Mouse (Mus musculus) spleen, postnatal 14 days (tissue): ENCODE results near the gene F2rl3.
A peak's percentile ranks its signal among the peaks of the same experiment; 100 is the strongest.

Experiments
- DNase-seq, 2 experiments: peaks; one replicate each; pipeline ENCODE4 v3.0.0; 2021 to 2022; ENCODE audit warnings: low spot score in 2 of 2

Gene F2rl3

DNA sequence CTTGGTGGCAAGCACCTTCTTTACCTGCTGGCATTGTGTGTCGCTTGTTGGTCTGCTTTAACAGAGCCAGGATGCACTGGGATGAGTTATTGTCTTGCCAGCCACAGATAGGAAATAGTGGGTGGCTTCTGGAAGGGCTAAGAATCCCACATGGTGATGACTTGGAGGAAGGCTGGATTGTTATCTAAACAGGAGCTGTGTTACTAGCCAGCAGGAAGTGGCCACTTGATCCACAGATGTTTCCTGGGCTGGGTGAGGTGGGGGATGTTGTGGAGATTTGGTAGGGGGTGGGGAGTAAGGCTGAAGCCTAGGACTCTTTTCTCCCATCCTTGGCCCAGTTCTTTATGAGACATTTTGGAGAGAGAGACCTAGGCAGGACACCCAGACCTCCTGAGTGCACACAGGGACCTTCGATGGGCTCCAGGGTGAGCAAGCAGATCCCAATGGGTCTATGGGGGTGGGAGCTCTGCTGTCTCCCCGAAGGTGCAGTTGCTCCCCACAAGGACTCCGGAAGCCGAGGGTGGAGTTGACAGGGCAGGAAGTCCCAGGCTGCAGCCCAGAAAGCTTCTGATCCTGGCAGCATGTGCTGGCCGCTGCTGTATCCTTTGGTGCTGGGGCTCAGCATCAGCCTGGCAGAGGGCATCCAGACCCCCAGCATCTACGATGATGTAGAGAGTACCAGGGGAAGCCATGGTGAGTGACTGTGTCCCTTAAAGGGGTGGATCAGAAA lies at the start of gene F2rl3:
TSS of gene F2rl3 (plus strand) at position 559 of the 730 bp plus-strand sequence.
- DNase-seq = no peak

DNA sequence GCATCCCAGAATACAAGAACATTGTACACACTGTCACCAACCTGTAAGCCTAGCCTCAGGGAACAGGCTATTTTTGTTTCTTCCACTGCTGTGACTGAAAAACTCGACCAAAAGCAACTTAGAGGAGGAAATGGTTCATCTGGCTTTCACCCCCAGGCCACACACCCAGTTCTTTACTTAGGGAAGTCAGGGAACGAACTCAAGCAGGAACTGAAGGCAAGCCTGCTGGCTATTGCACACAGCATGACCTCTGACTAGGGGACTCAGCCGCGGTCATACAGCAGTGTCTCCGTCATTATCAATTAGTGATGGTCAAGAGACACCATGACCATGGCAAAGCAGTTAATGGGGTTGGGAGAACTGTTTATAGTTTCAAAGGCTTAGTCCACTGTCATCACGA lies 49.1 kb upstream of the F2rl3 start:
- no peak for DNase-seq

DNA sequence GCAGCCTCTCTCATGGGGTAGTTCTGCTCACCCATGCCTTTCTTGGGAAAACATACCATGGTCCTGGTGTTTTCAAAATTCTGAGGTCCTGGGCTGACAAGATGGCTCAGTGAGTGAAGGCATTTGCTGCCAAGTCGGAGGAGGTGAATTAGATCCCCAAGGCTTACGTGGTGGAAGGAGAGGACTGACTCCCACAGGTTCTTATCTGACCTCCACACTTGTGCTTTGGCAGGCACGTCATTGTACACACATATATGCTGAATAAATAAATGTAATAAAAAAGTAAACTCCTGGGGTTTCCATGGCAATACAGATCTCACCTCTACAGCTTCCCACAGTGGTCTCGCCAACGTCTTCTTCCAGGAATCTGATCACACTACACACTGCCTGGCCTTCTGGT lies 45.1 kb upstream of the F2rl3 start:
- DNase-seq = no peak

DNA sequence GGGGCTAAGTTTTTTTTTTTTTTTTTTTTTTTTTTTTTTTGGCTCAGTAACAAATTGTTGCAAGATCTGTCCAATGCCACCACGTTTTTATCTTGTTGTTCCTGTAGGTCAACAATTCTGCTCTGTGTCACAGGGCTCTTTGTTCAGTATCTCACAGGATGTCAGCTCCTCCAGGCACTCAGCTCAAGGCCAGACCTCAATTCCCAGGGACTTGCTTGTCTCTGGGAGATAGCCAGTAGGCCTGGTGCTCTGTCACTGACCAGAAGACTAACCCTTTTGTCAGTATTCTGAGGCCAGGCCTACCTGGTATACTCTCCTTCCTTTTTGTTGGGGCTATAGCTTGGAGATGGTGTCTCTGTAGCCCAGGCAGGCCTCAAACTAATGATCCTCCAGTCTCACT lies 41.1 kb upstream of the F2rl3 start:
- DNase-seq = no peak

DNA sequence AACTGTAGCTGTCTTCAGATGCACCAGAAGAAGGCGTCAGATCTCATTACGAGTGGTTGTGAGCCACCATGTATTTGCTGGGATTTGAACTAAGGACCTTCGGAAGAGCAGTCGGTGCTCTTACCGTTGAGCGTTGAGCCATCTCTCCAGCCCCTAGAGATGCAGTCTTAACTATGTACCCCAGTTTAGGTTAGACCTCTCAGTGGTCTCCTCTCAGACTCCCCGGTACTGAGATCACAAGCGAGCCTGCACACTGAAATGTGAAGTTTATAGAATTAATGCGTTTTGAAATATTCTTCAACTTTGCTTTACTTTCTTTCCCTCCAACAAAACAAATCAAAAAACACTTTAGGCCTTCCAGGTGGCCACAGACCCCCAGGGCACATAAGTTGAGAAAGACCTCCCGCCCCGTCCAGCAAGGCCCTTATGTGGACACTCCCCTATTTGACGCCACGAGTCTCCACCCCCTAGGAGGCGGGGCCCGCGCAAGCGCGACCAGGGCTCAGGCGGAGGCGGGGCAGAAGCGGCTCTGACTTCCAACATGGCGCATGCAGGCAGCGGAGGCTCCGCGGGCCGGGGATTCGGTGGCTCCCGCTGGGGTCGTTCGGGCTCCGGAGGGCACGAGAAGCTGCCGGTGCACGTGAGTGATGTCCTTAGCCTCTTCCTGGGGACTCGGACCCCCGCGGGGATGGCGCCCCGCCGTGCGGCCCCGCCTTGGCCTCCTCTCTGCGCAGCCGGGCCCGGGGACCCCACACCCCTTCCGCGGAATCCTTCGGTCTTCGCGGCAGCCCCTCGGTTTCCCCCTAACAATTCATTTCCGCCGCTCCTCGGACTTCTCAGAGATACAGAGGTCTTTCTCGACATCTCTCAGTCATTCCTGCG lies 38.7 kb upstream of the F2rl3 start, which contains the start of gene Sin3b:
TSS of gene Sin3b (plus strand) at position 517 of the 882 bp plus-strand sequence.
- peak; percentile 93 to 96 for DNase-seq

DNA sequence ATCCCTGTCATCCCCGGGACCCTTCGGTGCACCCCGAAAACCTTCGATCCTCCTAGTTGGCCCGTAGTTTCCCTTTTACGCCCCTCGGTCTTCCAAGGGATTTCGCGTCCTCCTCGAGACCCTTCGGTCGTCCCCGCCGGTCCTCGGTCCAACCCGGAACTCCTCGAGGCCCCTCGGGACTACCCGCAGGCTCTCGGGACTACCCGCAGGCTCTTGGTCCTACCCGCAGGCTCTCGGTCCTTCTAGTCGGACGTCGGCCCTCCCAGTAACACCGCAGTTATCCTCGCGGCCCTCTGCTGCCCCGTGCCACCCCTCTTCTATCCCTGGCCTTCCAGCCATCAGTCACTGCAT lies 38.1 kb upstream of the F2rl3 start:
- DNase-seq = peak in 1 of 2 experiments; percentile 7

DNA sequence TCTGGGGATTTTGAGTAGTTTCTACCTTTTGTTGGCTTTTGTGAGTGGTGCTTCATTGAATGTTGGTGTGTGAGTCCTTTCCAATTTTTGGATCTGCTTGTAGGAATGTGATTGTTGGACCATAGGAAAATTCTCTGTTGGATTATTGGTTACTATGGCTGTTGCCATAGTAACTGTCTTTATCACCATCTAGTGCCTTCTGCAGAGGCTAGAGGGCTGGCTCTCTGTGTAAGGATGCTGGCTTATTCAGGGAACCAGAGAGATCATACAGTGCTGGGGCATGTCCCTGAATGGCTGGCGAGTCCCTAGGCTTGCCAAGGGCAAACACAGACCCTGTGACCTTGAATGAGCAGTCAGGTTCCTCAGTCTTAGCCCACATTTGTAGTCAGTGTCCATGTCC lies 33.0 kb upstream of the F2rl3 start:
- DNase-seq = no peak

DNA sequence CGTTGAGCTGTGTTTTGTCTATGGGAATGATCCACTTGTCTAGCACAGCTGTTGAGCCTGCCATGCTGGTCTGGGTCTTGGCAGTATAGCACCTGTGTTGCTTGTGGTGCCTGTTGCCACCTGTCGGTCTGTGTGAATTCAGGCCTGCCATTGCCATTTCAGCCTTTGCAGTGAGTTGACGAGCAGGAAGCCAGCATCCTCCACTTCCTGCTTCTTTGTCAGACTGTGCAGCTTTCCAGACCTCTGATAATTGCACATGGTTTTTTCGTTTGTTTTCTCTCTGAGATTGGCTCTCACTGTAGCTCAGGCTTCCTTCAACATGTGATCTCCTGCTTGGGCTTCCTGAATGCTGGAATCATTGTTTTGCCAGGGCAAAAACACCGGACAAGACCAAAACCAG lies 26.7 kb upstream of the F2rl3 start:
- DNase-seq = no peak

DNA sequence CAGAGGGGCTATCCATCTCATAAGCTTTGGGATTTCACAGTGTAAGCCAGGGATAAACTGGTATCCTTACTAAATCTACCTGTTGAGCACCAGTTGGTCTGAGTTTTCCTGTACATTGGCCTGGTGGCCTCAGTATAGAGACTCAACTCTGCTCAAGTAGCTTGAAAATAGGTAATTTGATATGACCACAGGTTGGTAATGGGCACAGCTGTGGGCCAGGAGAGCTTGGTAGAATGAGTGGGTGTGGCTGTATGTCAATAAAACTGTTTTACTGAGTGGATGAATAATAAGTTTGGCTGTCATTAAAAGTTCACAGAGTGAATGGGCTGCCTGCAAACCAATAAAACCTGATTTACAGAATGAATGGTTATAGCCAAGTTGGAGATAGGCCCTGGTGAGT lies 24.8 kb upstream of the F2rl3 start:
- DNase-seq = no peak

DNA sequence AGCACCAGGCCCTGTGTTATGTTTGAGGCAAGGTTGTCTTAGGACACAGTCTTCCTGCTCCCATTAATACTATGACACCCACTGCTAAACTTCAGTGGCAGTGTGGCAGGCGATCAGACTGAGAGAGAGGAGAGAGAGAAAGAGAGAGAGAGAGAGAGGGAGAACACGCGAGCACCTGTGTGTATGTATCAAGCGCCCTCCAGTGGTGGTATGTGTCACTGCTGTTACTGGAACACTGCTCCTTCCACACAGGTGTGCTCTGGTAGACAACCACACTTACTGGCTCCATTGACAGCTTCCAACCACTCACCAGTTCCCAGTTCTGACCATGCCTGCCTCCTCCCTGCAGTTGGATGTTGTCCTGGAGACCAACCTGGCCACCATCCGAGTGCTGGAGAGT lies 15.6 kb upstream of the F2rl3 start:
- DNase-seq = peak in 1 of 2 experiments; percentile 24

DNA sequence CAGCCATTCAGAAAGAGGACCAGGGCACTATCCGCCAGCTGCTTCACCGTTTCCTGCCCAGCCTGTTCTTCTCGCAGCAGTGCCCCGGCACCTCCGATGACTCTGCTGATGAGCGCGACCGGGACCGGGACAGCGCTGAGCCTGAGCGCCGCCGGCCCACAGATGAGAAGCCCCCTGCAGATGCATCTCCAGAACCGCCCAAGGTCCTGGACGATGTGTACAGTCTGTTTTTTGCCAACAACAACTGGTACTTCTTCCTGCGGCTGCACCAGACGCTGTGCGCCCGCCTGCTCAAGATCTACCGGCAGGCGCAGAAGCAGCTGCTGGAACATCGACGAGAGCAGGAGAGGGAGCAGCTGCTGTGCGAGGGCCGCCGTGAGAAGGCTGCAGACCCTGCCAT lies 11.8 kb upstream of the F2rl3 start:
- DNase-seq = peak in 1 of 2 experiments; percentile 5

DNA sequence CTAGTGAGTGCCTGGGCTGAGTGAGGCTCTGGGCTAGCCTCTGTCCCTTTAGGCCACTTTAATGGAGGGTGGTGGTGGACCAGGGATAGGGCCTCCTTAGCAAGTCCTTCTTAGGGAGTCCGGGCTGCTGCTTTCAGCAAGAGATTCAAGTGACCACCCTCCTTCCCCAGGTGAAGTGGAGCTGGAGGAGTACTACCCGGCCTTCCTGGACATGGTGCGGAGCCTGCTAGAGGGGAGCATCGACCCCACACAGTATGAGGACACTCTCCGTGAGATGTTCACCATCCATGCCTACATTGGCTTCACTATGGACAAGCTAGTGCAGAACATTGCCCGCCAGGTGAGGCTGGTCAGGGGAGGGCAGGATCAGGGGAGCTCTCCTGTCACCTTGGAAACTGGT lies 11.4 kb upstream of the F2rl3 start:
- DNase-seq = peak in 1 of 2 experiments; percentile 3

DNA sequence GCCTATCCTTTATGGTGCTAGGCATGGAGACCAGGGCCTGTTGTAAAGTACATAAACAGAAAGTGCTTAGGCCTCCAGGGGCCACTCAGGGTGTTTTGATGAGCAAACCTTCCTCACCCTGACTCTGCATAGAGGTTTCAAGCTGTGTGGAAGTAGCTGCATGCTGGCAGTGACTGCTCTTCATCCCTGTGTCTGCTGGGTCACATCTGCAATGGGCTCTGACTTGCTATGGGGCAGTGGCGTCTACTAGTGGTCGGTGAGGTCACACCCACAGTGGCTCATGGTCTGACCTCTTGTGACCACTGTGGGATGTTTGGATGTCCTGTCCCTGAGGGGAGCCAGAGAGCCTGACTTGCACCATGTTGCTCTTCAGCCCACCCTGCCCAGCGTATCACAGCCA lies 10.6 kb upstream of the F2rl3 start:
- peak in 1 of 2 experiments; percentile 3 for DNase-seq

DNA sequence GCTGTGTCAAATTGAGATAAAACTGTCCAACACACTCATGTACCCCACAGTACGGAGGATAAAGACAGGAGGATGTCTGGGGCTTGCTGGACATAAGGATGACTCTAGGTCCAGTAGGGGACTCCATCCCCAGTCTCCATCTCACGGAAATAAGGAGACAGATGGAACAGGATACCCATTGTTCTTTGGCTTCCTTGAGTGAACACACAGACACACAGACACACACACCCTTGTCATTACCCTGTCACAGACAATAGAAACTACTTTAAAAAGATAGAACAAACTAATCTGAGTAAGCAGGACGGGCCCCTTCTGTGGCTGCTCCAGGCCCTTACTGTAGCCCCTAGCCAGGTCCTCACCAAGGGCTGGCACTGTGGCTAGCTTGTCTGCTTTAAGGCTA lies 9.4 kb upstream of the F2rl3 start:
- DNase-seq = no peak

DNA sequence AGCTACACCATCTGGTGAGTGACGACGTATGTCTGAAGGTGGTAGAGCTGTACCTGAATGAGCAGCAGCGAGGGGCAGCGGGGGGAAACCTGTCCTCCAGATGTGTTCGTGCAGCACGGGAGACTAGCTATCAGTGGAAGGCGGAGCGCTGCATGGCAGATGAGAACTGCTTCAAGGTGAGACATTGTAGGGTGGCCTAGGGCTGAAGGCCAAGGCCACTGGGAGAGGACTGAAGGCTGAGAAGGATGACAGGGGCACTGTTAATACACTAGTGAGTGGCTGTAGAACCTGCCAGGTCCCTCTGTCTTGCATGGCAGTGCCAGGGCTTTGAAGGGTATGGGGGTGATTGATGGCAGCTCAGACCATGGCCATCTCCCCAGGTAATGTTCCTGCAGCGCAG lies 8.5 kb upstream of the F2rl3 start:
- DNase-seq = no peak

DNA sequence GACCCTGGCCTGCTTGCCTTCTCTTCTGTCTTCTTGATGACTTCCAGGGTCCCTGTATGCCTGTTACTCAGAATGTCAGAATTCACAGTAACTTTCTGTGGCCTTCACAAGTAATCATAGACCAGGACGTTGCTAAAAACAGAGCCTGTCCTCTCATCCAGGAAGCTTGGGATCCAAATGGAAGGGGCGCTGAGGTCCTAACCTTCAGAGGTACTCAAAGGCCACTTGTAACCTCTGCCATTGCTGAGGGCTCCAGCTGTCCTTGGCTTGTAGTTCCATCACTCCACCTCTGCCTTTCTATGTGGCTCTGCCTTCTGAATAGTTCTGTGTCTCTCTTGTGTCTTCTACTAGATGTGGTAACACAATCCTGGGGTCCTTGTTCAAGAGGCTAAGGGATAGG lies 7.9 kb upstream of the F2rl3 start:
- no peak for DNase-seq

DNA sequence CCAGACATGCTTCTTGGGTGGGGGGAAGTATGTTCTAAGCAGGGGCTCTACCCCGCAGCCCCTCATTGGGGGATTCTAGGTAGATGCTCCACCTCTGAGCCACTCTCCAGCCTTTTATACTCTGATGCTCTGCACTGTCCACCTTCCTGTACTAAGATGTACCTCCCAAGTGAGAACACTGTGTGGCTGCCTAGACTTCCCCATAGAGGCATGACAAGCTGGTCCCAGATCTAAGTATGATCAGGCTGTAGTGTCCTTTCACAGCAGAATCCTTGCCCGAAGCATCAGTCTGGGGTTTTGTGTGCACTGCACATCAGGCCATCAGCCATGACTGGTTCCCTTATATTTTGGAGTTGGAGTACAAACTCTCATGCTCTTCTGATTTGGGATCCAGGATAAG lies 5.6 kb upstream of the F2rl3 start:
- no peak for DNase-seq

DNA sequence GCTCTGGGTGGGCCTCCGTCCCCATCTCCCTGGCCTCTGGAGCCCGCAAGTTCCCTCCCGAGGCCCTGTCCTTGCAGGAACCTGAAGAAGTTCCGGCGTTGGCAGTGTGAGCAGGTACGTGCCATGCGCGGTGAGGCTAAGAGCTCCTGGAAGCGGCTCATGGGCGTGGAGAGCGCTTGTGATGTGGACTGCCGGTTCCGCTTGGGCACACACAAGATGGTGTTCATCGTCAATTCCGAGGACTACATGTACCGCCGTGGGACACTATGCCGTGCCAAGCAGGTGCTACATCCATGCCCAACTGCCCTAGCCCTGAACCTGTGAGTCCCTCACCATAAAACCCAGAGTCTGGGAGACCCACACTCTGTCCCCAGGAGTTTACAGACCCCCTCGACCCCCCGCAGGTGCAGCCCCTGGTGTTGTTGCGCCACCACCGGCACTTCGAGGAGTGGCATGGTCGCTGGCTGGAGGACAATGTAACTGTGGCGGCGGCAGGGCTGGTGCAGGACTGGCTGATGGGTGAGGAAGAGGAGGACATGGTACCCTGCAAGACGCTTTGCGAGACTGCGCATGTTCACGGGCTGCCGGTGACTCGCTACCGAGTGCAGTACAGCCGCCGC lies 4.8 kb upstream of the F2rl3 start:
- DNase-seq = no peak

DNA sequence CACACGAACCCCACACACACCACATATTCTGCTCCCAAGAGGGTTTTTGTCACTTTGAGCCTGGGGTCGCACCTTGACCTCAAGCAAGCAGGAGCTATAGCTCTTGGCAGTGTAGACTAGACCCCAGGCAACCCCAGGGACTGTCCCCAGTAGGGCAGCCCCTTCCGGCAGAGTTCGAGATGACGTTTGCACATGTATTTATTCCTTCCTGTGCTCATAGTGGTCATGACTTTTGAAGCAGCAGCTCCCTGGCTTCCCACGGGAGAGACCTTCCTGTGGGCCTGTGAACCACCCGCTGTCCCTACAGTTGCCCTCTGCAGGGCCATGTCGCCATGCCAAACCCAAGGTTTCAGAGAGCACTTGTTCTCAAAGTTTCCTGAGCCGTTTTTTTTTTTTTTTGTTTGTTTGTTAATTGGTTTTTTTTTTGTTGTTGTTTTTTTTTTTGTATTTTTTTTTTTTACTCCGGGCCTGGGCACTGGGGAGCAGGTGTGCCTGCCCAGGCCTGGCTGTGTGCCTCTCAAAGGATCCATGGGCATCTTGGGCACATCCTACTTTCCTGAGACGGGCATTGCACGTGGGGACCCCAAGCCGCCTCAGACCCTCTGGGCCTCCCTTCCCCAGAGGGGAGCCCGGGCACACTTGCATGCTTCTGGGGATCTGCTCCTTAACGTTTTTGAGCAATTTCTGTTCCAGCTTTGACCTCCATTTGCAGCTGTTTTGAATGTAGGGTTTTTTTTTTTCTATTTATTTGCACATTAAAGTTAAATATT lies 4.1 kb upstream of the F2rl3 start:
- no peak for DNase-seq

DNA sequence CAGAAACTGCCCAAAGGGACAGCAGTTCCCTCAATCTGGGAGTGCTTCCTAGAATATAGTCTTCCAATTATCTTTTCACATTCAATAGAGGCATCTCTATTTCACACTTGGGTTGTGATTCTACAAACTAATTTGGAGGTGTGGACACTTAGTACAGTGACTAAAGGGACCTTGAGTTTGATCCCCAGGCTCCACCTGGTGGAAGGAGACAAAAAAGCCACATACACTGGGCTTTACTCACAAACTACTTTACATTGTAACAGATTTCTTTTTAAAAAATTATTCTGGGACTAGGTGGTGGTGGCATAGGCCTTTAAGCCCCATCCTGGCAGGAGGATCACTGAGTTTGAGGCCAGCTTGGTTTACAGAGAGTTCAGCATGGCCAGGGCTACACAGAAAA lies 3.4 kb upstream of the F2rl3 start:
- DNase-seq = no peak

DNA sequence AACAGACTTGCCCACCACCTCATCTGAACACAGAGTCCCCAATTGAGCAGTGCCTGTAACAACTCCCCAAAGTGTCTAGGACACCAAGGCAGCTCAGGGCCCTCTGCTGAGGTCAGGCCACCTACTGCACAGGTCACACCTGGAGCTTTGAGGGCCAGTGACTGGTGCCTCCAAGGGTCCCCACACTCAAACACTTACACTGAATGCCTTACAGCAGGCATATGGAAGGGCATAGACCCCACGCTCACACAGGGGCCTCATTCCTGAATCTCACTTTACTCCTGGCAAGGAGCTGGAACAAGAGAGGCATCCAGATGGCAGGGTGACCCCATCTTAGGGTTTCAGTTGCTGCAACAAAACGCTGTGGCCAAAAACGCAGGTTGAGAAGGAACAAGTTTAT lies 1.5 kb upstream of the F2rl3 start:
- DNase-seq = no peak

DNA sequence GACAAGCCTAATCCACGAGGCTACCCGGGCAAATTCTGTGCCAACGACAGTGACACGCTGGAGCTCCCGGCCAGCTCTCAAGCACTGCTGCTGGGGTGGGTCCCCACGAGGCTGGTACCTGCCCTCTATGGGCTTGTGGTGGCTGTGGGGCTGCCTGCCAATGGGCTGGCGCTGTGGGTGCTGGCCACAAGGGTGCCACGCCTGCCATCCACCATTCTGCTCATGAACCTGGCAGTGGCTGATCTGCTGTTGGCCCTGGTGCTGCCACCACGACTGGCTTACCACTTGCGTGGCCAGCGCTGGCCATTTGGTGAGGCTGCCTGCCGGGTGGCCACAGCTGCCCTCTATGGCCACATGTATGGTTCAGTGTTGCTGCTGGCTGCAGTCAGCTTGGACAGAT lies 626 bp downstream of the F2rl3 start:
- no peak for DNase-seq
